Mouse (Mus musculus) myocyte (in vitro differentiated cells): ENCODE results near the gene Serpina3g. TPM values are rescaled to one million over a fixed set of nuclear protein-coding genes. Genes with fewer than 3 reads are reported as not detected.
"Not testable (repeated sequence)": the region's sequence is repeated elsewhere in the genome, so short reads cannot be mapped to it uniquely, and the experiment has no call there.

Experiments
- H3K27me3 ChIP-seq: one replicate; pipeline ENCODE4 v1.6.1; 2011; ENCODE audit not compliant: control insufficient read depth, insufficient read depth, insufficient read length
- H3K36me3 ChIP-seq: one replicate; pipeline ENCODE4 v1.6.1; 2011; ENCODE audit not compliant: control insufficient read depth, insufficient read depth
- H3K4me2 ChIP-seq: one replicate; pipeline ENCODE4 v1.6.1; 2011; ENCODE audit warnings: low read depth, control low read depth
- H3K4me3 ChIP-seq: one replicate; pipeline ENCODE4 v1.5.1; 2011; ENCODE audit warnings: mild to moderate bottlenecking, control low read depth, moderate library complexity
- H3K79me2 ChIP-seq: one replicate; pipeline ENCODE4 v1.6.1; 2011; ENCODE audit not compliant: control insufficient read depth, insufficient read depth
- H3ac ChIP-seq: one replicate; pipeline ENCODE4 v1.6.1; 2011; ENCODE audit not compliant: control insufficient read depth, insufficient read length
- CEBPB ChIP-seq: IDR thresholded peaks from 2 replicates; pipeline ENCODE4 v1.6.1; 2011; ENCODE audit warnings: mild to moderate bottlenecking, moderate library complexity; ENCODE audit not compliant: poor library complexity, insufficient read depth, severe bottlenecking
- E2F4 ChIP-seq: IDR thresholded peaks from one replicate; pipeline ENCODE4 v1.6.1; 2011; ENCODE audit warnings: mild to moderate bottlenecking, control low read depth, moderate library complexity; ENCODE audit not compliant: insufficient read depth
- MAX ChIP-seq: IDR thresholded peaks from one replicate; pipeline ENCODE4 v1.6.1; 2011; ENCODE audit warnings: low read depth, mild to moderate bottlenecking, control low read depth
- MYOD1 ChIP-seq, 3 experiments: IDR thresholded peaks; one replicate each; pipeline ENCODE4 v1.6.1; 2011; ENCODE audit warnings: control low read depth in 2 of 3, low read depth in 2 of 3, mild to moderate bottlenecking in 2 of 3, moderate library complexity in 1 of 3; ENCODE audit not compliant: insufficient read length in 2 of 3, control insufficient read depth in 1 of 3
- MYOG ChIP-seq, 3 experiments: IDR thresholded peaks; one replicate each; pipeline ENCODE4 v1.6.1; 2011; ENCODE audit warnings: control low read depth in 2 of 3, low read depth in 2 of 3, mild to moderate bottlenecking in 2 of 3; ENCODE audit not compliant: insufficient read length in 2 of 3, control insufficient read depth in 1 of 3, insufficient read depth in 1 of 3
- POLR2A ChIP-seq: IDR thresholded peaks from one replicate; pipeline ENCODE4 v1.6.1; 2011; ENCODE audit warnings: low read depth, mild to moderate bottlenecking, control low read depth, moderate library complexity; ENCODE audit not compliant: insufficient read length
- POLR2AphosphoS2 ChIP-seq: IDR thresholded peaks from one replicate; pipeline ENCODE4 v1.6.1; 2011; ENCODE audit warnings: low read depth, control low read depth; ENCODE audit not compliant: insufficient read length
- REST ChIP-seq: IDR thresholded peaks from one replicate; pipeline ENCODE4 v1.6.1; 2011; ENCODE audit warnings: mild to moderate bottlenecking, control low read depth, moderate library complexity; ENCODE audit not compliant: insufficient read depth, insufficient read length
- SRF ChIP-seq: IDR thresholded peaks from one replicate; pipeline ENCODE4 v1.6.1; 2011; ENCODE audit warnings: low read depth; ENCODE audit not compliant: control insufficient read depth, insufficient read length
- TCF12 ChIP-seq: IDR thresholded peaks from one replicate; pipeline ENCODE4 v1.6.1; 2011; ENCODE audit warnings: mild to moderate bottlenecking, control low read depth; ENCODE audit not compliant: poor library complexity, insufficient read depth, severe bottlenecking
- TCF3 ChIP-seq: IDR thresholded peaks from one replicate; pipeline ENCODE4 v1.6.1; 2011; ENCODE audit warnings: low read depth, control low read depth; ENCODE audit not compliant: insufficient read length
- USF1 ChIP-seq: IDR thresholded peaks from one replicate; pipeline ENCODE4 v1.6.1; 2011; ENCODE audit warnings: low read depth, mild to moderate bottlenecking, control low read depth, moderate library complexity
- polyA plus RNA-seq: library from polyadenylated mRNA; unstranded; fragments of >200 nt; fragmentation: generic; extraction: Trizol; gene quantifications from one replicate; pipeline ENCODE4 v1.2.1, GENCODE M21; 2012; ENCODE audit warnings: missing spikeins

Gene Serpina3g
- polyA plus RNA-seq, 1 experiment = 0.05 TPM

DNA sequence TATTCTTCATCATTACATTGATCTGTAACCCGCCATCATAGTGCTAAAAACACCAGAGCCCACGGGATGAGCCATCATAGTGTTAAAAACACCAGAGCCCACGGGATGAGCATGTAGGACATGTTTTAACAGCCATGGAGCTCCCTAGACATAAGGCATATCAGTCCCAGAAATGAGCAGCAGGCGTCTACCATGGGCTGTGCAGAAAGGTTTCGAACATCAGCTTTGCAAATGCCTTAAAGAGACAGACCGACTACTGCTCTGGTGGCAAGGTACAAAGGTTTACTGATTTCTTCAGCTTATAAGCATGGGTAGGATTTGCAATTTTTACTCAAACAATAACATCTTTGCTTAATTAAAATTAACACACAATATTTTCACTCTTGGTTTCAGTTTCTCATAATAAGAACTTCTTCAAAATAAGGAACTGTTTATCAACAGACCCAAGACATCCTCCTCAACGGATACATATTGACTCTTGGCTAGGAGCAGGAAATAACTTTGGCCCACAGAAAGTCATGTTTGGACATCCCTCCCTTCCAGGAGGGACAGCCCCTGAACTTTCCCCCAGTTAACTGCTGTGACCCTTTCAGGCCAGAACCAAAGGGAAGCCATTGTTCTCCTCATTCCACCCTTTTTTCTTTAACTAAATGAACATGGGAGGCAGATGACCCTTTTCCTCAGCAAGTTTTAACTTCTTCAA lies 11.3 kb upstream of the Serpina3g start:
- Histone ChIP-seq H3K79me2 (no peaks in the 10 kb centered on the region), H3K4me2 (no peak overlapping the region), H3K4me3 (no peak overlapping the region), H3K36me3 (no peaks in the 10 kb centered on the region), H3ac (no peak overlapping the region), H3K27me3 (no peaks in the 10 kb centered on the region)
- no peak for TF ChIP-seq MYOG (IDR thresholded peaks at IDR 0.05; ENCODE audit: control insufficient read depth in 1 of 3, insufficient read depth in 1 of 3, insufficient read length in 2 of 3, low read depth in 2 of 3)
- no peak for TF ChIP-seq E2F4
- TF ChIP-seq MAX = no peak
- no peak for TF ChIP-seq TCF12

DNA sequence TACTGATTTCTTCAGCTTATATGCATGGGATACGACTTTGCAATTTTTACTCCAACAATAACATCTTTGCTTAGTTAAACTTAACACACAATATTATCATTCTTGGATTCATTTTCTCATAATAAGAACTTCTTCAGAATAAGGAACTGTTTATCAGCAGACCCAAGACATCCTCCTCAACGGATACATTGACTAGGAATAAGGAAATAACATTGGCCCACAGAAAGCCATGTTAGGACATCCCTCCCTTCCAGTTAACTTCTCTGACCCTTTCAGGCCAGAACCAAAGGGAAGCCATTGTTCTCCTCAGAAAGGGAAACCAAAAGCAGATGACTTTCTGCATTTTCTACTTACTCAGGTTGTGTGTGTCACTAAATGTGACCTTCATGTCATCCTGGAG lies 5.3 kb upstream of the Serpina3g start:
- no peaks in the 10 kb centered on the region for H3K79me2 ChIP-seq
- no peaks in the 10 kb centered on the region for H3K36me3 ChIP-seq
- no peaks in the 10 kb centered on the region for H3K27me3 ChIP-seq
- no peak overlapping the region for H3K4me3 ChIP-seq
- H3ac ChIP-seq = no peak overlapping the region
- no peak overlapping the region for H3K4me2 ChIP-seq
- TF ChIP-seq MYOG (IDR thresholded peaks at IDR 0.05; ENCODE audit: control insufficient read depth in 1 of 3, insufficient read depth in 1 of 3, insufficient read length in 2 of 3, low read depth in 2 of 3) (no peak), MYOD1 (IDR thresholded peaks at IDR 0.05; ENCODE audit: control insufficient read depth in 1 of 3, insufficient read length in 2 of 3, low read depth in 2 of 3) (no peak), SRF (no peak), POLR2AphosphoS2 (no peak), CEBPB (no peak), REST (no peak), MAX (no peak), TCF12 (no peak), USF1 (no peak), TCF3 (no peak), POLR2A (no peak), E2F4 (no peak)

DNA sequence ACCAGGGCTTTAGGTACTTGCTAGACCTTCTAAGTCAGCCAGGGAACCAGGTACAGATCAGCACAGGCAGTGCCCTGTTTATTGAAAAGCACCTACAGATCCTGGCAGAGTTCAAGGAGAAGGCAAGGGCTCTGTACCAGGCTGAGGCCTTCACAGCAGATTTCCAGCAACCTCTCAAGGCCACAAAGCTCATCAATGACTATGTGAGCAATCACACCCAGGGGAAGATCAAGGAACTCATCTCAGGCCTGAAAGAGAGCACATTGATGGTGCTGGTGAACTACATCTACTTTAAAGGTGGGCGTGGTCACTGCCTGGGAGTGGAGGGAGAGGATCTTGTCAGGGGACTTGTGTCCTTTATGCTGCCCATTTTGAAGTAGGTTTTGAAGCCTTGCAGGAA lies 2.0 kb downstream of the Serpina3g start:
- H3K79me2 ChIP-seq, H3ac ChIP-seq, H3K4me2 ChIP-seq, H3K36me3 ChIP-seq, H3K4me3 ChIP-seq, H3K27me3 ChIP-seq: not testable (repeated sequence)

DNA sequence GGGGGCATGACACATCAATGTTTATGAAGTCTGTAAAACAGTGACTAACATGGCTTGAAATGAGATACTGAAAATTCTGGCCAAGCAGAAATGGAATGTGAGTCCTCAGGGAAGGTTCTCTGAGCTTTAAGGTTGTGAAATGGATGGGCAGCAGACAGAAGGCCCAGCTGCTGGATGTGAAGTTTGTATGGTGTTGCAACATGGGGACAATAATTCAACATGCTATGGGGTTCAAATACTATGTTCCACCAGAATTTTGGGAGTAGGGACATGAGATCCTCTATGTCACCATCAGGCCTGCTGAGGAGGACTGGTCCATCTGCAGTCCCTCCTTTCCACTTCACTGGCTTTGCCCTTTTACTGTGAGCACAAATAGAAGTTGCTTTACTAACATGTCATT lies 7.3 kb downstream of the Serpina3g start:
- Histone ChIP-seq H3K4me2 (no peak overlapping the region), H3K36me3 (no peaks in the 10 kb centered on the region), H3K79me2 (no peaks in the 10 kb centered on the region), H3ac (no peak overlapping the region), H3K27me3 (no peaks in the 10 kb centered on the region), H3K4me3 (no peak overlapping the region)
- TF ChIP-seq TCF3 = no peak
- TF ChIP-seq MAX = no peak
- TF ChIP-seq E2F4 = no peak
- TF ChIP-seq CEBPB = no peak
- TF ChIP-seq POLR2A = no peak
- TF ChIP-seq POLR2AphosphoS2 = no peak
- no peak for TF ChIP-seq USF1

DNA sequence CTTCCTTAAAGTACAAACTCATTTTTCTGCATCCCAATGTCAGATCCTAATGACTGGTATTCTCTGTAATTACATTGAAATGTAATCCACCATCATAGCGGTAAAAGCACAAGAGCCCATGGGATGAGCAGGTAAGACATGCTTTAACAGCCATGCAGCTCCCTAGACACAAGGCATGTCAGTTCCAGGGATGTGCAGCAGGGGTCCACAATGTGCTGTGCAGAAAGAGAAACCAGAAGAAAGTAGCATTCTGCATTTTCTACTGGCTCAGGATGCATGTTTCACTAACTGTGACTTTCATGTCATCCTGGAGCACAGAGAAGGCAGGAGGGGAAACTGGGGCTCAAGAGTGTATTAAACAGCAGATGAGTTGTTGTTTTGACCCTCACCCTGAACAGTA lies 9.0 kb downstream of the Serpina3g start:
- no peak overlapping the region for H3ac ChIP-seq
- no peaks in the 10 kb centered on the region for H3K36me3 ChIP-seq
- no peaks in the 10 kb centered on the region for H3K79me2 ChIP-seq
- H3K4me3 ChIP-seq = no peak overlapping the region
- H3K27me3 ChIP-seq = no peaks in the 10 kb centered on the region
- no peak overlapping the region for H3K4me2 ChIP-seq
- no peak for TF ChIP-seq POLR2A
- no peak for TF ChIP-seq MAX
- TF ChIP-seq MYOD1 (IDR thresholded peaks at IDR 0.05; ENCODE audit: control insufficient read depth in 1 of 3, insufficient read length in 2 of 3, low read depth in 2 of 3) = no peak
- TF ChIP-seq REST = no peak
- no peak for TF ChIP-seq USF1
- no peak for TF ChIP-seq CEBPB
- no peak for TF ChIP-seq E2F4
- TF ChIP-seq TCF12 = no peak
- TF ChIP-seq POLR2AphosphoS2 = no peak
- TF ChIP-seq TCF3 = no peak
- TF ChIP-seq SRF = no peak
- no peak for TF ChIP-seq MYOG (IDR thresholded peaks at IDR 0.05; ENCODE audit: control insufficient read depth in 1 of 3, insufficient read depth in 1 of 3, insufficient read length in 2 of 3, low read depth in 2 of 3)
